ENCODE assay signal across 8 mouse cellular contexts in the genomic region with DNA sequence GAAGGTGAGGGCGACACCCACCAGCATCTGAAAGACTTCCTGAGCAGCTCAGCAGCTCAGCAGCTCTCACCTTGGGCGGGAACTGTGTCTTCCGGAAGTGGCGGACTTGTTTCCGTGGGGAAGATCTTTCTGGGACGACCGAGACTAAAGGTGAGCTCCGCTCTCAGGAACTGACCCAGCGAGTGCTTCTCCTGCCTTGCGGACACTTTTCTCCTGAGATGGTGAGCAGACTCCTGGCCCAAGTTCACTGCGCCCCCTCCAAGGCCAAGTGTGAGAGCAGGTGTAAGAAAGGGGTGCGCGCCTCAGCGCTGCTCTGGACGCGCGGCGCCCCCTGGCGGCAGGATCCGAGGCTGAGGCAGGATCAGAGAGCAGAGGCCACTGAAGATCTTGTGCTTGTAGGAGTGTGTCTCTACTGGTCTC. TPM values are rescaled to one million over a fixed set of nuclear protein-coding genes. Genes with fewer than 3 reads are reported as not detected.
DNase-seq lines count a peak whose midpoint lies in the region; ATAC-seq and TF ChIP-seq lines count a peak whose summit lies in the region.
"Not testable (repeated sequence)": the region's sequence is repeated elsewhere in the genome, so short reads cannot be mapped to it uniquely, and the experiment has no call there.

Nat8f4 (minus strand) TSS at position 243 of the 420 bp plus-strand sequence.

- H3K9ac ChIP-seq in heart, embryonic 13.5 days; kidney, postnatal 0 days (ENCODE audit: low read depth, low read length); midbrain, postnatal 0 days (replicated peaks; ENCODE audit: low read length, poor library complexity, severe bottlenecking): not testable (repeated sequence)

- ATAC-seq in erythroid progenitor cell, adult 5-6 weeks (replicated peaks; ENCODE audit: low FRiP score, poor library complexity, severe bottlenecking), result peak; percentile 86
- ATAC-seq in heart, embryonic 13.5 days (ENCODE audit: extremely low read depth, insufficient number of reproducible peaks, low FRiP score, low TSS enrichment), result not testable (repeated sequence)
- peak; percentile 56 for ATAC-seq in kidney, postnatal 0 days (replicated peaks; ENCODE audit: low FRiP score, low read depth)
- ATAC-seq in midbrain, postnatal 0 days (ENCODE audit: low FRiP score), result peak; percentile 71

- peak; percentile 84 for TF ChIP-seq CTCF in kidney, postnatal 0 days (IDR thresholded peaks at IDR 0.05; ENCODE audit: low read depth)
- peak; percentile 82 for TF ChIP-seq CTCF in midbrain, postnatal 0 days (IDR thresholded peaks at IDR 0.05)

- not testable (repeated sequence) for H3K36me3 ChIP-seq in heart, embryonic 13.5 days; kidney, postnatal 0 days (ENCODE audit: insufficient read depth, low read length); midbrain, postnatal 0 days (ENCODE audit: insufficient read depth, low read length)

- not testable (repeated sequence) for H3K4me1 ChIP-seq in heart, embryonic 13.5 days; kidney, postnatal 0 days (replicated peaks; ENCODE audit: insufficient read depth, low read length); midbrain, postnatal 0 days (ENCODE audit: insufficient read depth, low read length)

- not testable (repeated sequence) for H3K27me3 ChIP-seq in heart, embryonic 13.5 days (replicated peaks); kidney, postnatal 0 days (ENCODE audit: insufficient read depth, low read length); midbrain, postnatal 0 days (ENCODE audit: insufficient read depth, low read length)

- not testable (repeated sequence) for H3K27ac ChIP-seq in heart, embryonic 13.5 days (replicated peaks); kidney, postnatal 0 days; midbrain, postnatal 0 days (ENCODE audit: low read depth, low read length)

- WGBS in heart, embryonic 13.5 days, result 20% methylated on average over 20 of the region's 20 CpGs
- WGBS in kidney, postnatal 0 days, result 18% methylated on average over 20 of the region's 20 CpGs
- WGBS in midbrain, postnatal 0 days, result 16% methylated on average over 20 of the region's 20 CpGs

- peak; percentile 77 for DNase-seq in CD4-positive helper T cell, adult 2 months (ENCODE audit: low read depth, low spot score)
- DNase-seq in c-Kit-negative CD71-positive TER-119-positive erythroid progenitor cells, embryonic 14.5 days (ENCODE audit: low read depth, low spot score), result peak; percentile 37
- peak; percentile 43 for DNase-seq in kidney, postnatal 0 days (ENCODE audit: low spot score)
- DNase-seq in liver, result peak; percentile 67
- peak; percentile 30 for DNase-seq in midbrain, postnatal 0 days (ENCODE audit: low spot score)
- peak; percentile 74 to 90 for DNase-seq in spleen, postnatal 4 days (ENCODE audit: low spot score in 2 of 2)

- H3K4me2 ChIP-seq in heart, embryonic 13.5 days, result peak within 1 kb of the TSS; percentile 62
- peak within 1 kb of the TSS; percentile 25; the same call in 1 of the 2 replicates for H3K4me2 ChIP-seq in kidney, postnatal 0 days (ENCODE audit: low read length)
- peak within 1 kb of the TSS; percentile 22; the same call in 1 of the 2 replicates for H3K4me2 ChIP-seq in midbrain, postnatal 0 days (ENCODE audit: low read depth, low read length, poor library complexity, severe bottlenecking)

- peak within 1 kb of the TSS; percentile 45 for H3K4me3 ChIP-seq in heart, embryonic 13.5 days
- peak within 1 kb of the TSS; percentile 26; the same call in 1 of the 2 replicates for H3K4me3 ChIP-seq in kidney, postnatal 0 days (replicated peaks; ENCODE audit: low read depth, low read length)
- H3K4me3 ChIP-seq in midbrain, postnatal 0 days (ENCODE audit: low read depth, low read length), result peak within 1 kb of the TSS; percentile 27; the same call in 1 of the 2 replicates

- not testable (repeated sequence) for H3K9me3 ChIP-seq in heart, embryonic 13.5 days; kidney, postnatal 0 days (replicated peaks; ENCODE audit: low read length); midbrain, postnatal 0 days (ENCODE audit: low read length)

RNA-seq across cellular contexts. Expression of gene Nat8f4, which starts in this region (rescaled TPM):
- 0.42 TPM in 1 of 2 replicates, not detected in the other for total RNA-seq in erythroid progenitor cell, adult 5-6 weeks (2015; ENCODE audit: low replicate concordance)
- total RNA-seq in erythroid progenitor cell, adult 5-6 weeks (2017; ENCODE audit: low replicate concordance), result 0.39 and 1.6 TPM in 2 replicates
- 2.2 TPM in 2 replicates for polyA plus RNA-seq in heart, embryonic 13.5 days (2015; fragmentation: Nextera tagmentation; extraction: Ambion mirVana)
- polyA plus RNA-seq in kidney, postnatal 0 days (2015; fragmentation: Nextera tagmentation; extraction: Ambion mirVana), result 7.2 and 7.7 TPM in 2 replicates
- total RNA-seq in midbrain, postnatal 0 days (2014; rRNA removed), result 4.9 and 6.2 TPM in 2 replicates
- 5.6 and 6.4 TPM in 2 replicates for polyA plus RNA-seq in midbrain, postnatal 0 days (2015; fragmentation: Nextera tagmentation; extraction: Ambion mirVana)

Comparison
In these comparisons a context has a peak if more than half of its experiments do, and no peak if none do; other contexts are left out.
1. DNase-seq: peak in every context shown above with its lines; median percentile 82 in spleen, postnatal 4 days; 77 in CD4-positive helper T cell, adult 2 months; 67 in liver; 43 in kidney, postnatal 0 days; 37 in c-Kit-negative CD71-positive TER-119-positive erythroid progenitor cells, embryonic 14.5 days; 30 in midbrain, postnatal 0 days.